Mouse (Mus musculus) common myeloid progenitor, adult 5-6 weeks (primary cell): ENCODE data around the gene Nup214. TPM values are rescaled to one million over a fixed set of nuclear protein-coding genes. Genes with fewer than 3 reads are reported as not detected.
A peak's percentile ranks its signal among the peaks of the same experiment; 100 is the strongest.

ENCODE experiments used
- ATAC-seq: replicated peaks from 2 replicates; pipeline ENCODE4 v1.8.0; 2016; ENCODE audit warnings: low read depth, mild to moderate bottlenecking, moderate TSS enrichment, inconsistent platforms; ENCODE audit not compliant: poor library complexity, severe bottlenecking
- total RNA-seq: library from RNA; stranded (forward); fragments of 200-1000, 187-1606 nt; gene quantifications from 2 replicates; pipeline ENCODE4 v1.2.3, GENCODE M21; 2017

Gene Nup214
- 31.2 and 62.2 TPM in 2 replicates for total RNA-seq

- ATAC-seq: peak; percentile 99
These were observed at the start of gene Nup214 for GRCm38 (mm10) chr2:31974141-31974808. Gene Nup214, plus strand, starts transcription at chr2:31974436.

- ATAC-seq: no peak
These were observed 49.4 kb upstream of the Nup214 start for GRCm38 (mm10) chr2:31924811-31925210.

- no peak for ATAC-seq
These were observed 48.3 kb upstream of the Nup214 start for GRCm38 (mm10) chr2:31925936-31926335.

GRCm38 (mm10) chr2:31929664-31930063, 44.6 kb upstream of the Nup214 start:
- ATAC-seq: peak; percentile 52; the same call in 1 of the 2 replicates

- ATAC-seq: no peak
These were observed 39.7 kb upstream of the Nup214 start for GRCm38 (mm10) chr2:31934551-31934950.

- ATAC-seq: no peak
These were observed 39.2 kb upstream of the Nup214 start for GRCm38 (mm10) chr2:31935054-31935453.

- ATAC-seq: no peak
These were observed 35.9 kb upstream of the Nup214 start for GRCm38 (mm10) chr2:31938298-31938697.

GRCm38 (mm10) chr2:31943011-31943410, 31.2 kb upstream of the Nup214 start:
- ATAC-seq: no peak

- no peak for ATAC-seq
These were observed 28.7 kb upstream of the Nup214 start for GRCm38 (mm10) chr2:31945580-31945979.

- ATAC-seq: no peak
These were observed 25.8 kb upstream of the Nup214 start for GRCm38 (mm10) chr2:31948392-31948791.

- no peak for ATAC-seq
These were observed 25.4 kb upstream of the Nup214 start for GRCm38 (mm10) chr2:31948801-31949200.

- peak; percentile 80 for ATAC-seq
These were observed 24.0 kb upstream of the Nup214 start, which contains the start of gene Aif1l for GRCm38 (mm10) chr2:31950058-31950871. Gene Aif1l, plus strand, starts transcription at chr2:31950139.

GRCm38 (mm10) chr2:31950966-31951365, 23.3 kb upstream of the Nup214 start:
- no peak for ATAC-seq

GRCm38 (mm10) chr2:31952236-31952635, 22.0 kb upstream of the Nup214 start:
- no peak for ATAC-seq

- no peak for ATAC-seq
These were observed 21.5 kb upstream of the Nup214 start for GRCm38 (mm10) chr2:31952725-31953124.

GRCm38 (mm10) chr2:31953687-31954086, 20.5 kb upstream of the Nup214 start:
- no peak for ATAC-seq

- no peak for ATAC-seq
These were observed 19.5 kb upstream of the Nup214 start for GRCm38 (mm10) chr2:31954779-31955181.

- ATAC-seq: no peak
These were observed 18.6 kb upstream of the Nup214 start for GRCm38 (mm10) chr2:31955686-31956085.

GRCm38 (mm10) chr2:31957211-31957610, 17.0 kb upstream of the Nup214 start:
- no peak for ATAC-seq

- no peak for ATAC-seq
These were observed 13.2 kb upstream of the Nup214 start for GRCm38 (mm10) chr2:31960986-31961385.

GRCm38 (mm10) chr2:31961791-31962222, 12.4 kb upstream of the Nup214 start:
- no peak for ATAC-seq
